Mouse (Mus musculus) stomach, postnatal 0 days (tissue): ENCODE data around the gene Zbtb49.

Experiments used
- CTCF ChIP-seq: IDR thresholded peaks from 2 replicates; pipeline ENCODE4 v1.5.1; 2016; ENCODE audit warnings: antibody characterized with exemption, low read depth, mild to moderate bottlenecking, moderate library complexity
- EP300 ChIP-seq: optimal IDR thresholded peaks from 2 replicates; pipeline ENCODE3; 2016; ENCODE audit warnings: antibody characterized with exemption

DNA sequence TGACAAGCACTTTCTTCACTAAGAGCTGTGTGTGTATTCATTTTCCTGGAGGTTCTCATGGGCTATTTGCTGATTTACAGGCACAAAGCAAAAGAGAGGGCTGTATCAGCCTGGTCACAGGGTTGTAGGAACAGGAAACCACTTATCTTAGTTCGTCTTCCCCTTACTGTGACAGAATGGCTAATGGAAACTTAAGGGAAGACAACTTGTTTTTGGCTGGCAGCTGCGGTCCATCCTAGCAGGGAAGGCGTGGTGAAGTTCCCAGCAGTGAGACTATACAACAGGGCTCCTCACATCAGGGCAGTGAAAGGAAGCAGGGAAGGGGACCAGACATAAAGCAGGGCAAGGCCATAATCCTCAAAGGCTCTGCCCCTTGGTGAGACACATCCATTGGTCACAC lies 35.4 kb upstream of the Zbtb49 start:
- TF ChIP-seq CTCF (no peak), EP300 (no peak)
